Mouse (Mus musculus) kidney, postnatal 0 days (tissue): ENCODE results near the gene Acsl5. TPM values are rescaled to one million over a fixed set of nuclear protein-coding genes. Genes with fewer than 3 reads are reported as not detected.

Experiments used
- ATAC-seq: fragments of 200-750 bp; cut with Nextera tagmentation; replicated peaks from 2 replicates; pipeline ENCODE4 v1.8.0; 2017; ENCODE audit warnings: low read depth, moderate number of reproducible peaks, moderate TSS enrichment, moderate library complexity; ENCODE audit not compliant: low FRiP score
- DNase-seq: peaks from one replicate; pipeline ENCODE4 v3.0.0-alpha.2; 2016; ENCODE audit warnings: low spot score
- H3K27ac ChIP-seq: fragments of 300-500 bp; sonication (generic); 2 replicates; pipeline ENCODE4 v1.5.1; 2014; ENCODE audit warnings: mild to moderate bottlenecking
- H3K27me3 ChIP-seq: fragments of 300-500 bp; sonication (generic); 2 replicates; pipeline ENCODE4 v1.6.1; 2014; ENCODE audit warnings: low read length, mixed read lengths; ENCODE audit not compliant: insufficient read depth
- H3K36me3 ChIP-seq: fragments of 300-500 bp; sonication (generic); 2 replicates; pipeline ENCODE4 v1.6.1; 2014; ENCODE audit warnings: low read length, mixed read lengths; ENCODE audit not compliant: insufficient read depth
- H3K4me1 ChIP-seq: fragments of 300-500 bp; sonication (generic); replicated peaks from 2 replicates; pipeline ENCODE4 v1.6.1; 2014; ENCODE audit warnings: antibody characterized with exemption, low read length, mixed read lengths; ENCODE audit not compliant: insufficient read depth
- H3K4me2 ChIP-seq: fragments of 300-500 bp; sonication (generic); 2 replicates; pipeline ENCODE4 v1.6.1; 2014; ENCODE audit warnings: mild to moderate bottlenecking, low read length, moderate library complexity, mixed read lengths
- H3K4me3 ChIP-seq: fragments of 300-500 bp; sonication (generic); replicated peaks from 2 replicates; pipeline ENCODE4 v1.5.1; 2014; ENCODE audit warnings: low read depth, low read length
- H3K9ac ChIP-seq: fragments of 300-500 bp; sonication (generic); 2 replicates; pipeline ENCODE4 v1.6.1; 2014; ENCODE audit warnings: low read depth, low read length
- H3K9me3 ChIP-seq: fragments of 300-500 bp; sonication (generic); replicated peaks from 2 replicates; pipeline ENCODE4 v1.6.1; 2016; ENCODE audit warnings: low read length, inconsistent platforms, mixed read lengths
- CTCF ChIP-seq: IDR thresholded peaks from 2 replicates; pipeline ENCODE4 v1.5.1; 2016; ENCODE audit warnings: antibody characterized with exemption, low read depth, mild to moderate bottlenecking, moderate library complexity
- WGBS: fragments of 180-500 bp; shearing (Covaris S2); extraction: QIAGEN DNeasy Blood & Tissue Kit; methylation state at CpG from one replicate; pipeline ENCODE4 v1.1.7; 2014; 5-methylcytosine and 5-hydroxymethylcytosine counted together
- polyA plus RNA-seq: library from polyadenylated mRNA; unstranded; fragments of >200 nt; fragmentation: Nextera tagmentation; extraction: Ambion mirVana; gene quantifications from 2 replicates; pipeline ENCODE4 v1.2.1, GENCODE M21; 2015

Acsl5 gene
- polyA plus RNA-seq, 1 experiment from 2014 or later = 60.6 TPM

- H3K4me2 ChIP-seq = no peak overlapping the region
- no peaks in the 10 kb centered on the region for H3K9me3 ChIP-seq
- ATAC-seq = no peak
- no peak overlapping the region for H3K9ac ChIP-seq
- TF ChIP-seq CTCF = no peak
- H3K27ac ChIP-seq = no peak overlapping the region
- H3K4me3 ChIP-seq = no peak overlapping the region
- no peaks in the 10 kb centered on the region for H3K4me1 ChIP-seq
- peaks cover 36% of the 10 kb centered on the region for H3K36me3 ChIP-seq
- H3K27me3 ChIP-seq = no peaks in the 10 kb centered on the region
- DNase-seq = no peak
Measured at GRCm38 (mm10) chr19:55288974-55289373, 37.2 kb downstream of the Acsl5 start.

DNA sequence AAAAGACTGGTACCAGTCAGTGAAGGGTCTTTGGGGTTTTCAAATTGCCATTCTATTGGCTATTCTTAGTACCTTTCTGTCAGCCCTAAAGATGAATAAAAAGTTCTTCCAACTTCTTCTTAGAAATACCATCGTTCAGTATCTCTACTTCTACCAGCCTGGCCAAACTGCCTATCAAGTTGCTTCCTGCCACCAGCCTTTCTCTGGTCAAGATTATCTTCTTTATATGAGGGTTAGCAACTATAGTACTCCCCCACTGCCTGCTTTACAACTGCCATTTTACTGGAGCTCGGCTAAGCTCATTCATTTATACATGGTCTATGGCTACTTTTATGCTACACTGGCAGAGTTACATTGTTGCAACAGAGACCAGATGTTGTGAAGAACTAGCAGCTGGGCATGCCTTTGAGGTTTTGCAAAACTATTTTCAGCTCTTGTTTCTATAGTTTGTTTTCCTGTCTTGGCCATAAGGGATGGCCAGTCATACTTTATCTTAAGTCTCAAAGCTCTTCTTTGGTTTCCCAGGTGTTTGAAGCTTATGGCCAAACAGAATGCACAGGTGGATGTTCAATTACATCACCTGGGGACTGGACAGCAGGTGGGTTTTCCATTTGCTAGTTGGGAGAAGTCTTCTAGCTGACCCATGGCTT, 39.0 kb downstream of the Acsl5 start:
- no peaks in the 10 kb centered on the region for H3K27me3 ChIP-seq
- H3K36me3 ChIP-seq = peaks cover 24% of the 10 kb centered on the region
- 82% methylated on average over 2 of the region's 2 CpGs for WGBS
- H3K4me1 ChIP-seq = no peaks in the 10 kb centered on the region
- no peak overlapping the region for H3K9ac ChIP-seq
- no peak for TF ChIP-seq CTCF
- H3K4me2 ChIP-seq = no peak overlapping the region
- no peak overlapping the region for H3K27ac ChIP-seq
- no peak overlapping the region for H3K4me3 ChIP-seq
- DNase-seq (no peak), ATAC-seq (no peak)
- no peaks in the 10 kb centered on the region for H3K9me3 ChIP-seq

DNA sequence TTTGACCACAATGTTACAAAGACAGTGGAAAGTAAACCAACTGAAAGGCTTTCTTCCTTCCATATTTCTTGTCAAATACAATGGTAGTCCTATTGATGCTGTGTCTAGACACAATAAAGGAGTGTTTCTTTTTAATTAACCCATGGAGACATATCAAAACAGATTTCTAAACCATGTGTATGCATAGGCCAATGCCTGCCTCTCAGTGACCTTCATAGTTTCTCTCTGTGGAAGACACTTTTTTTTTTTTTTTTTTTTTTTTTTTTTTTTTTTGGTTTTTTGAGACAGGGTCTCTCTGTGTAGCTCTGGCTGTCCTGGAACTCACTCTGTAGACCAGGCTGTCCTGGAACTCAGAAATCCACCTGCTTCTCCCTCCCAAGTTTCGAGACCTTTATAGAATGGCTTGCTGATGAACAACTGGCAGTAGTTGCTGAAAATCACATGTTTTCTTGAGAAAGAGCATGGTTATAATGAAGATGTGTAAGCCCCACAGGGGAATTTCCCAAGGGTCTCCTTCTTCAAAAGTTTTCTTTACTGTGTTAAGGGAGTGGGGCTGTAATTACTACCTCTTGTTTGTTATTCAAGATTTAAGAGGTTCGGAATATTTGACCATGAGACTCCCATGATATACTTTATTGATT, 40.6 kb downstream of the Acsl5 start:
- ATAC-seq = no peak
- WGBS = 95% methylated on average over 2 of the region's 2 CpGs

GRCm38 (mm10) chr19:55293175-55293574, 41.4 kb downstream of the Acsl5 start:
- TF ChIP-seq CTCF = no peak
- no peaks in the 10 kb centered on the region for H3K27me3 ChIP-seq
- H3K27ac ChIP-seq = no peak overlapping the region
- H3K4me1 ChIP-seq = no peaks in the 10 kb centered on the region
- peaks cover 31% of the 10 kb centered on the region for H3K36me3 ChIP-seq
- 49% methylated on average over 4 of the region's 4 CpGs for WGBS
- ATAC-seq (no peak), DNase-seq (no peak)
- no peak overlapping the region for H3K4me3 ChIP-seq
- H3K9ac ChIP-seq = no peak overlapping the region
- H3K4me2 ChIP-seq = no peak overlapping the region
- H3K9me3 ChIP-seq = no peaks in the 10 kb centered on the region

More for the DNA sequence above, 40.6 kb downstream of the Acsl5 start:
- Histone ChIP-seq H3K4me2 (no peak overlapping the region), H3K9me3 (no peaks in the 10 kb centered on the region), H3K4me1 (no peaks in the 10 kb centered on the region), H3K36me3 (peaks cover 32% of the 10 kb centered on the region), H3K4me3 (no peak overlapping the region), H3K27ac (no peak overlapping the region), H3K9ac (no peak overlapping the region), H3K27me3 (no peaks in the 10 kb centered on the region)
- DNase-seq = no peak
- TF ChIP-seq CTCF = no peak

DNA sequence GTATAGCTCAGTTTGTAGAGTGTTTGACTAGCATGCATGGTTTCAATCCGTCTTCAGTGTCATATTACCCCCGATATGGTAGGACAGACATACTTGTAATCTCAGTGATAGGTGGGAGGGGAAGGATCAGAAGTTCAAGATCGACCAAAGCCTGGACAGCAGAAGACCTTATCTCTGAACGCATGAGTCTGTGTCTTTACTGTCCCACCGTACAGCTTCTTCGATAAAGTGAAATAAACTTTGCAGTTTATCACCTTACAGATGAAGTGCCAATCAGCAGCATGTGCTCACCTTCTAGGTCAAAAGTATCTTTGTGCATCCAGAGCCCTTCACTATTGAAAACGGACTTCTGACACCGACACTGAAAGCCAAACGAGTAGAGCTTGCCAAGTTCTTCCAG, 43.3 kb downstream of the Acsl5 start:
- DNase-seq = no peak
- no peak overlapping the region for H3K27ac ChIP-seq
- H3K4me1 ChIP-seq = no peaks in the 10 kb centered on the region
- no peaks in the 10 kb centered on the region for H3K27me3 ChIP-seq
- H3K4me3 ChIP-seq = no peak overlapping the region
- no peak overlapping the region for H3K4me2 ChIP-seq
- H3K9ac ChIP-seq = no peak overlapping the region
- TF ChIP-seq CTCF = no peak
- ATAC-seq = no peak
- H3K36me3 ChIP-seq = peaks cover 24% of the 10 kb centered on the region; the same call in 1 of the 2 replicates
- WGBS = 87% methylated on average over 9 of the region's 9 CpGs
- H3K9me3 ChIP-seq = no peaks in the 10 kb centered on the region

- Histone ChIP-seq H3K9me3 (no peaks in the 10 kb centered on the region), H3K27me3 (no peaks in the 10 kb centered on the region), H3K9ac (no peak overlapping the region), H3K4me3 (no peak overlapping the region), H3K27ac (no peak overlapping the region), H3K4me2 (no peak overlapping the region), H3K36me3 (peaks cover 24% of the 10 kb centered on the region; the same call in 1 of the 2 replicates), H3K4me1 (no peaks in the 10 kb centered on the region)
- DNase-seq (no peak), ATAC-seq (no peak)
- no peak for TF ChIP-seq CTCF
- WGBS = 81% methylated on average over 3 of the region's 3 CpGs
Measured at GRCm38 (mm10) chr19:55295556-55295955, 43.8 kb downstream of the Acsl5 start.
